ENCODE assay signal across 9 mouse cellular contexts in the genomic region with DNA sequence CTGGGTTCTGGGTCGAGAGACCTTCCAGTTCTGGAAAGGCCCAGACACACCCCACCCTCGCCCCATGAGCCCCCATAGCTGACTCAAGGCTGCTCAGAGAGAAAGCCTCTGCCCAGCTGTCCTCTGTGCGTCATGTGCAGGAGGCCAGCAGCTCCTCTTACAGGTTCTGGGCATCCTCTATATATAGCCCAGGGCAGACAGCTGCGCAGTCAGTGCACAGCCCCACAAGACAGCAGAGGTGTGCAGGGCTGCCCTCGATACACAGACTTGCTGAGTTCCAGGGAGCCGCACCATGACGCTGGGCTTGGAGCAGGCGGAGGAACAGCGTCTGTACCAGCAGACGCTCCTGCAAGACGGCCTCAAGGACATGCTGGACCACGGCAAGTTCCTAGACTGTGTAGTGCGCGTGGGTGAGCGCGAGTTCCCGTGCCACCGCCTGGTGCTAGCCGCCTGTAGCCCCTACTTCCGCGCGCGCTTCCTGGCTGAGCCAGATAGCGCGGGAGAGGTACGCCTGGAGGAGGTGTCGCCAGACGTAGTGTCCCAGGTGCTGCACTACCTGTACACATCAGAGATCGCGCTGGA. TPM values are rescaled to one million over a fixed set of nuclear protein-coding genes. Genes with fewer than 3 reads are reported as not detected.
DNase-seq lines count a peak whose midpoint lies in the region; ATAC-seq and TF ChIP-seq lines count a peak whose summit lies in the region.
"Had no signal": no experiment of that assay in that cellular context is flagged by ENCODE, and none has a peak within 500 bp of the region (broad histone marks: within the 10 kb centered on the region; RNA-seq: fewer than 3 reads in every experiment).

A gene (plus strand): TSS at position 124 of the 582 bp plus-strand sequence.

- TF ChIP-seq POLR2A in ES-Bruce4 (IDR thresholded peaks at IDR 0.05; ENCODE audit: insufficient read depth, low read length) = no peak

- H3K4me3 ChIP-seq in ES-Bruce4 (ENCODE audit: low read depth, low read length) = peak within 1 kb of the TSS; percentile 54
- peak within 1 kb of the TSS; percentile 23 for H3K4me3 ChIP-seq in intestine, embryonic 14.5 days (ENCODE audit: low read depth, low read length)
- peak within 1 kb of the TSS; percentile 35 for H3K4me3 ChIP-seq in neural tube, embryonic 15.5 days (replicated peaks)

- no peak for DNase-seq in frontal cortex, postnatal 25 days (ENCODE audit: low spot score in 2 of 2)
- no peak for DNase-seq in gastrocnemius, postnatal 10 days
- no peak for DNase-seq in intestine, embryonic 14.5 days (ENCODE audit: low spot score)
- DNase-seq in cerebellum, adult 9-11 months = no peak

- H3K9ac ChIP-seq in ES-Bruce4 (ENCODE audit: low read depth, poor library complexity, severe bottlenecking) = no peak within 1 kb of the TSS; the same call in 1 of the 2 replicates
- H3K9ac ChIP-seq in intestine, embryonic 14.5 days (ENCODE audit: low read length) = 0 out of 2 replicates have a peak within 1 kb of the TSS, but pooled peaks have one; percentile 13
- 0 out of 2 replicates have a peak within 1 kb of the TSS, but pooled peaks have one; percentile 14 for H3K9ac ChIP-seq in neural tube, embryonic 15.5 days (replicated peaks)

- no peaks in the 10 kb centered on the region for H3K36me3 ChIP-seq in ES-Bruce4 (ENCODE audit: control insufficient read depth, insufficient read depth, low read length, poor library complexity, severe bottlenecking)
- no peaks in the 10 kb centered on the region for H3K36me3 ChIP-seq in intestine, embryonic 14.5 days (ENCODE audit: control insufficient read depth, insufficient read depth, low read length)
- no peaks in the 10 kb centered on the region for H3K36me3 ChIP-seq in neural tube, embryonic 15.5 days

- 18% methylated on average over 30 of the region's 30 CpGs for WGBS in intestine, embryonic 14.5 days
- WGBS in neural tube, embryonic 15.5 days = 18% methylated on average over 29 of the region's 30 CpGs

- no peak for TF ChIP-seq CTCF in ES-Bruce4 (IDR thresholded peaks at IDR 0.05; ENCODE audit: low read depth, low read length)

- peak; percentile 45 for ATAC-seq in frontal cortex, adult (ENCODE audit: low TSS enrichment)
- ATAC-seq in intestine, embryonic 14.5 days (replicated peaks; ENCODE audit: low FRiP score, low TSS enrichment, low read depth) = peak; percentile 57; the same call in 1 of the 2 replicates
- peak; percentile 72 for ATAC-seq in neural tube, embryonic 15.5 days (ENCODE audit: low FRiP score)
- ATAC-seq in CD4-positive, CD25-positive, alpha-beta regulatory T cell, adult 4 months = no peak

- no peak for TF ChIP-seq EP300 in ES-Bruce4 (IDR thresholded peaks at IDR 0.05; ENCODE audit: insufficient read depth, low read depth, low read length)

- H3K4me1 ChIP-seq in ES-Bruce4 (ENCODE audit: control insufficient read depth, insufficient read depth, low read length) = no peaks in the 10 kb centered on the region
- H3K4me1 ChIP-seq in intestine, embryonic 14.5 days (replicated peaks; ENCODE audit: control insufficient read depth, insufficient read depth, low read length) = peaks cover 9% of the 10 kb centered on the region; the same call in 1 of the 2 replicates
- H3K4me1 ChIP-seq in neural tube, embryonic 15.5 days = peaks cover 14% of the 10 kb centered on the region

- H3K27me3 ChIP-seq in ES-Bruce4 (ENCODE audit: control insufficient read depth, insufficient read depth, low read length, poor library complexity, severe bottlenecking) = peaks cover 7% of the 10 kb centered on the region; the same call in 1 of the 2 replicates
- peaks cover 37% of the 10 kb centered on the region for H3K27me3 ChIP-seq in intestine, embryonic 14.5 days (replicated peaks; ENCODE audit: control insufficient read depth, insufficient read depth, low read length)
- H3K27me3 ChIP-seq in neural tube, embryonic 15.5 days (replicated peaks) = peaks cover 47% of the 10 kb centered on the region

- no peaks in the 10 kb centered on the region for H3K9me3 ChIP-seq in ES-Bruce4 (replicated peaks; ENCODE audit: control insufficient read depth, insufficient read depth, low read length, poor library complexity, severe bottlenecking)
- no peaks in the 10 kb centered on the region for H3K9me3 ChIP-seq in intestine, embryonic 14.5 days (ENCODE audit: control insufficient read depth, low read length)
- H3K9me3 ChIP-seq in neural tube, embryonic 15.5 days (replicated peaks) = no peaks in the 10 kb centered on the region

- no peak within 1 kb of the TSS for H3K27ac ChIP-seq in ES-Bruce4 (ENCODE audit: insufficient read depth, low read length)
- H3K27ac ChIP-seq in intestine, embryonic 14.5 days (ENCODE audit: low read depth) = no peak within 1 kb of the TSS
- H3K27ac ChIP-seq in neural tube, embryonic 15.5 days (replicated peaks) = no peak within 1 kb of the TSS; the same call in 1 of the 2 replicates

- peak within 1 kb of the TSS; percentile 65 for H3K4me2 ChIP-seq in intestine, embryonic 14.5 days (ENCODE audit: low read length)
- H3K4me2 ChIP-seq in neural tube, embryonic 15.5 days = peak within 1 kb of the TSS; percentile 64

RNA-seq across cellular contexts. Expression of the gene that starts here (rescaled TPM):
- polyA plus RNA-seq in ES-Bruce4 (2011; ENCODE audit: insufficient read depth, insufficient read length, low read depth, missing spikeins) = 0.27 TPM in 1 of 2 replicates, not detected in the other
- 100 to 1,000 TPM; 113 to 118 TPM for total RNA-seq in gastrocnemius, postnatal 10 days (2021)
- 0.22 and 0.26 TPM in 2 replicates for polyA plus RNA-seq in intestine, embryonic 14.5 days (2014; fragmentation: Nextera tagmentation; extraction: Ambion mirVana)
- polyA plus RNA-seq in neural tube, embryonic 15.5 days (2015; fragmentation: Nextera tagmentation; extraction: Ambion mirVana) = 2.7 and 3.6 TPM in 2 replicates
- not detected for polyA plus RNA-seq in CD4-positive, CD25-positive, alpha-beta regulatory T cell, adult 4 months (2017; shearing (Covaris generic))
- polyA plus RNA-seq: spleen, adult 2 months had no signal

Comparison
In these comparisons a context has a peak if more than half of its experiments do, and no peak if none do; other contexts are left out.
1. Peak in ATAC-seq, H3K4me3 ChIP-seq, H3K9ac ChIP-seq and H3K4me2 ChIP-seq in intestine, embryonic 14.5 days; RNA of the gene not detected or under 1 TPM.